Mouse (Mus musculus) kidney, embryonic 14.5 days (tissue): ENCODE results near the gene Prim1. TPM values are rescaled to one million over a fixed set of nuclear protein-coding genes. Genes with fewer than 3 reads are reported as not detected.
A peak's percentile ranks its signal among the peaks of the same experiment; 100 is the strongest.
"Not testable (repeated sequence)": the region's sequence is repeated elsewhere in the genome, so short reads cannot be mapped to it uniquely, and the experiment has no call there.

Experiments used
- ATAC-seq: fragments of 200-750 bp; cut with Nextera tagmentation; 2 replicates; pipeline ENCODE4 v1.8.0; 2017; ENCODE audit warnings: moderate number of reproducible peaks, mild to moderate bottlenecking, moderate TSS enrichment, moderate library complexity; ENCODE audit not compliant: low FRiP score, low TSS enrichment
- H3K27ac ChIP-seq: fragments of 300-500 bp; sonication (generic); 2 replicates; pipeline ENCODE4 v1.5.1; 2014; ENCODE audit warnings: low read depth, mild to moderate bottlenecking, low read length, moderate library complexity, mixed read lengths
- H3K27me3 ChIP-seq: fragments of 300-500 bp; sonication (generic); 2 replicates; pipeline ENCODE4 v1.6.1; 2014; ENCODE audit warnings: mild to moderate bottlenecking, low read length; ENCODE audit not compliant: control insufficient read depth, insufficient read depth
- H3K36me3 ChIP-seq: fragments of 300-500 bp; sonication (generic); 2 replicates; pipeline ENCODE4 v1.6.1; 2014; ENCODE audit warnings: low read length, mixed read lengths; ENCODE audit not compliant: control insufficient read depth, insufficient read depth
- H3K4me1 ChIP-seq: fragments of 300-500 bp; sonication (generic); 2 replicates; pipeline ENCODE4 v1.6.1; 2014; ENCODE audit warnings: low read length, mixed read lengths; ENCODE audit not compliant: control insufficient read depth, insufficient read depth
- H3K4me2 ChIP-seq: fragments of 300-500 bp; sonication (generic); replicated peaks from 2 replicates; pipeline ENCODE4 v1.6.1; 2014; ENCODE audit warnings: low read depth, mild to moderate bottlenecking, low read length
- H3K4me3 ChIP-seq: fragments of 300-500 bp; sonication (generic); 2 replicates; pipeline ENCODE4 v1.5.1; 2014; ENCODE audit warnings: mild to moderate bottlenecking, low read length
- H3K9ac ChIP-seq: fragments of 300-500 bp; sonication (generic); 2 replicates; pipeline ENCODE4 v1.6.1; 2014; ENCODE audit warnings: low read depth, mild to moderate bottlenecking, low read length, moderate library complexity
- H3K9me3 ChIP-seq: fragments of 300-500 bp; sonication (generic); 2 replicates; pipeline ENCODE4 v1.6.1; 2016; ENCODE audit warnings: low read length; ENCODE audit not compliant: control insufficient read depth
- WGBS: fragments of 180-500 bp; shearing (Covaris S2); extraction: QIAGEN DNeasy Blood & Tissue Kit; methylation state at CpG from one replicate; pipeline ENCODE4 v1.1.7; 2014; 5-methylcytosine and 5-hydroxymethylcytosine counted together
- polyA plus RNA-seq: library from polyadenylated mRNA; unstranded; fragments of >200 nt; fragmentation: Nextera tagmentation; extraction: Ambion mirVana; gene quantifications from 2 replicates; pipeline ENCODE4 v1.2.1, GENCODE M21; 2014

The Prim1 gene
- polyA plus RNA-seq, 1 experiment from 2014 or later = 98.1 TPM

GRCm38 (mm10) chr10:128042466-128042865 is 27.5 kb downstream of the Prim1 start:
- Histone ChIP-seq H3K27ac (no peak overlapping the region), H3K36me3 (peaks cover 84% of the 10 kb centered on the region), H3K27me3 (no peaks in the 10 kb centered on the region), H3K4me1 (peaks cover 26% of the 10 kb centered on the region), H3K4me2 (no peak overlapping the region), H3K9me3 (no peaks in the 10 kb centered on the region), H3K9ac (no peak overlapping the region), H3K4me3 (no peak overlapping the region)
- WGBS = 93% methylated on average over 3 of the region's 3 CpGs
- no peak for ATAC-seq

- ATAC-seq = no peak
- Histone ChIP-seq H3K4me3 (no peak overlapping the region), H3K27me3 (no peaks in the 10 kb centered on the region), H3K4me1 (peaks cover 20% of the 10 kb centered on the region), H3K9ac (no peak overlapping the region), H3K27ac (no peak overlapping the region), H3K36me3 (peaks cover 91% of the 10 kb centered on the region), H3K4me2 (no peak overlapping the region), H3K9me3 (no peaks in the 10 kb centered on the region)
- whole genome bisulfite sequencing = 53% methylated on average over 3 of the region's 3 CpGs
Measured at GRCm38 (mm10) chr10:128043041-128043835, 28.3 kb downstream of the Prim1 start.

- Histone ChIP-seq H3K9ac (no peak overlapping the region), H3K4me1 (no peaks in the 10 kb centered on the region), H3K36me3 (peaks cover 83% of the 10 kb centered on the region), H3K27ac (no peak overlapping the region), H3K4me3 (no peak overlapping the region), H3K27me3 (no peaks in the 10 kb centered on the region), H3K9me3 (no peaks in the 10 kb centered on the region), H3K4me2 (no peak overlapping the region)
- ATAC-seq = no peak
- WGBS = 97% methylated on average over 8 of the region's 8 CpGs
Measured at GRCm38 (mm10) chr10:128048157-128048556, 33.2 kb downstream of the Prim1 start.

- 0 out of 2 replicates have a peak, but pooled peaks have one; percentile 30 for ATAC-seq
- Histone ChIP-seq H3K4me2 (no peak overlapping the region), H3K4me3 (no peak overlapping the region), H3K27ac (no peak overlapping the region), H3K9ac (no peak overlapping the region), H3K36me3 (peaks cover 68% of the 10 kb centered on the region), H3K27me3 (no peaks in the 10 kb centered on the region), H3K9me3 (no peaks in the 10 kb centered on the region), H3K4me1 (no peaks in the 10 kb centered on the region)
- WGBS = 98% methylated on average over 2 of the region's 2 CpGs
Measured at GRCm38 (mm10) chr10:128049741-128050140, 34.8 kb downstream of the Prim1 start.

GRCm38 (mm10) chr10:128050355-128050754 is 35.4 kb downstream of the Prim1 start:
- ATAC-seq = no peak
- no peak overlapping the region for H3K4me3 ChIP-seq
- no peaks in the 10 kb centered on the region for H3K4me1 ChIP-seq
- no peak overlapping the region for H3K9ac ChIP-seq
- peaks cover 61% of the 10 kb centered on the region for H3K36me3 ChIP-seq
- no peaks in the 10 kb centered on the region for H3K27me3 ChIP-seq
- no peak overlapping the region for H3K4me2 ChIP-seq
- WGBS = 86% methylated on average over 2 of the region's 2 CpGs
- no peaks in the 10 kb centered on the region for H3K9me3 ChIP-seq
- no peak overlapping the region for H3K27ac ChIP-seq

GRCm38 (mm10) chr10:128051589-128051988 is 36.6 kb downstream of the Prim1 start:
- H3K9ac ChIP-seq = no peak overlapping the region
- 95% methylated on average over 5 of the region's 5 CpGs for WGBS
- H3K9me3 ChIP-seq = no peaks in the 10 kb centered on the region
- no peak overlapping the region for H3K4me2 ChIP-seq
- ATAC-seq = no peak
- peaks cover 49% of the 10 kb centered on the region for H3K36me3 ChIP-seq
- H3K27ac ChIP-seq = no peak overlapping the region
- no peaks in the 10 kb centered on the region for H3K4me1 ChIP-seq
- no peak overlapping the region for H3K4me3 ChIP-seq
- H3K27me3 ChIP-seq = no peaks in the 10 kb centered on the region

DNA sequence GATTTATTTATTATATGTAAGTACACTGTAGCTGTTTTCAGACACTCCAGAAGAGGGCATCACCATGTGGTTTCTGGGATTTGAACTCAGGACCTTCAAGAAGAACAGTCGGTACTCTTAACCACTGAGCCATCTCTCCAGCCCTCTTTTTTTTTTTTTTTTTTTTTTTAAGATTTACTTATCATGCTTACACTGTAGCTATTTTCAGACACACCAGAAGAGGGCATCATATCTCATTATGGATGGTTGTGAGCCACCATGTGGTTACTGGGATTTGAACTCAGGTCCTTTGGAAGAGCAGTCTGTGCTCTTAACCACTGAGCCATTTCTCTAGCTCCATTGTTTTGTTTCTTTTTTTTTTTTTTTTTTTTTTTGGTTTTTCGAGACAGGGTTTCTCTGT is 37.2 kb downstream of the Prim1 start:
- not testable (repeated sequence) for H3K27ac ChIP-seq, H3K9ac ChIP-seq, H3K27me3 ChIP-seq, ATAC-seq, H3K9me3 ChIP-seq, H3K4me1 ChIP-seq, H3K4me3 ChIP-seq, H3K4me2 ChIP-seq
- peaks cover 44% of the 10 kb centered on the region for H3K36me3 ChIP-seq
- 89% methylated on average over 1 of the region's 2 CpGs for WGBS

DNA sequence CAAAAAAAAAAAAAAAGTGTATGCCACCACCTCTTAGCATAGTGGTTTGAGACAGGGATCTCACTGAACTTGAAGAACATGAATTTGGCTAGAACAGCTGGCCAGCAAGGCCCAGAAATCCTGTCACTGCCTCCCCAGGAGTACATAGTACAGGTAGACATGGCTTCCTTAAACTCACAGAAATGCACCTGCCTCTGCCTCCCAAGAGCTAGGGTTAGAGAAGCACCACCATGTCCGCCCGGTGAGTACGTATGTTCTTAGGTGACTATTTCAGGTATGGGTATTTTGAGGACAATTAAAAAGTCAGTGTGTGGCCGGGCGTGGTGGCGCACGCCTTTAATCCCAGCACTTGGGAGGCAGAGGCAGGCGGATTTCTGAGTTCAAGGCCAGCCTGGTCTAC is 38.0 kb downstream of the Prim1 start:
- H3K4me1 ChIP-seq = peaks cover 5% of the 10 kb centered on the region; the same call in 1 of the 2 replicates
- H3K4me3 ChIP-seq = no peak overlapping the region
- no peaks in the 10 kb centered on the region for H3K27me3 ChIP-seq
- no peak overlapping the region for H3K27ac ChIP-seq
- H3K36me3 ChIP-seq = peaks cover 37% of the 10 kb centered on the region
- WGBS = 93% methylated on average over 8 of the region's 8 CpGs
- no peaks in the 10 kb centered on the region for H3K9me3 ChIP-seq
- no peak overlapping the region for H3K9ac ChIP-seq
- no peak for ATAC-seq
- H3K4me2 ChIP-seq = no peak overlapping the region

DNA sequence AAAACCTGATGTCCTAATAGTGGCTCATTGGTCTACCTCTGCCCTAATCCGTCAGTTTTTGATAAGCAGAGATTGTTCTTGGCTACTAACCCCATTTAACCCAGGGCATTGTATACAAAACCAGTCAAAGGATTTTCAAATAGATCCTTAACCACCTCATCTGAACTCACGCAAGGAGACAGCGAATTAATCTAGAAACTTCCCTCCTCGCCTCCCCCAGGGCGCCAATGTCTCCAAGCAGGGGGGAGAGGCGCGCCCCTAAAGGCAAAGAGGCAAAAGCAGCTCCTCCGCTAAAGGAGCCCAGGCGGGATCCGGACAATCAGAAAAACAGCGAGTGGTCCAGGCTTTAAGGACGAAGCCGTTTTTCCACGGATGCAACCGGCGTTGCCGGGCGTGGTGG is 43.2 kb downstream of the Prim1 start:
- Histone ChIP-seq H3K4me1 (peaks cover 6% of the 10 kb centered on the region; the same call in 1 of the 2 replicates), H3K4me2 (peak overlapping the region; percentile 53), H3K9me3 (no peaks in the 10 kb centered on the region), H3K36me3 (peaks cover 5% of the 10 kb centered on the region; the same call in 1 of the 2 replicates), H3K4me3 (peak overlapping the region; percentile 98), H3K27me3 (no peaks in the 10 kb centered on the region), H3K27ac (peak overlapping the region; percentile 93), H3K9ac (peak overlapping the region; percentile 89)
- ATAC-seq = 0 out of 2 replicates have a peak, but pooled peaks have one; percentile 2
- 2% methylated on average over 18 of the region's 18 CpGs for WGBS
